In the genomic region with DNA sequence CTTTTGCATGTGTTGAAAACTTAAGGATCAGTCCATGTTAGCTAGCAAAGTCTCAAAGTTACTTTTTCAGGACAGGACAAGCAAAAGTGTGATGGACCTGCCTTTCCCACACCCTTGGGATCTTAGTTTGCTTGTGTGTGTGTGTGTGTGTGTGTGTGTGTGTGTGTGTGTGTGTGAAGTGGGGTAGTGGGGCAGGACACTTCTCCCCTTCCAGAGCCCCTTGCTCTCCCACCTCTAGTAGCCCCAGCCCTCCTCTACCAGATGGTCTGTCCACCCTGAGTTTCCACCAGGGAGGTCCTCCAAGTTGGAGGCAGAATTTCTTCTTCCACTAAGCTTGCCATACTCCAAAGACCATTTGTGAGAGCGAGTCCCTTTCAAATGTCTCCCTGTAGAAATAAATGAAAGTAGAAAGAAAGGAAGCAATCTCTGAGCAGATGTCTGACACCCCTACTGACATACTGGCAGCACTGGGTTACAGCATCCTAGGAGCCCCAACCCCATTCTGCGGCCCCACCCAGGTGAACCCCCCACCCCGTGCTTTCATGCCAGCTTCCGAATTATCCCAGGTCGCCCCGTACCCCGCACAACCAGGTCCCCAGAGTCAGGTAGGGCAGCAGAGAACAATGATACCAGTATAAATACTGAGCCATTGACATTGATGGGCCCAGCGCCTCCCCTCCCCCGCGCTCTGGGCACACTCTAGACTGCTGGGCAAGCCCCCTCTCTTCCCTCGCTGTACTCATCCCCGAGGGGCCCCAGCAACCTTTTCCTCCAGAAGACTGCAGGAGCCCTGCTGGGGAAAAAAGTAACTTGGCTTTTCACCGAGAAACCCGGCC, we compare ENCODE assay signal across 10 mouse cellular contexts. TPM values are rescaled to one million over a fixed set of nuclear protein-coding genes. Genes with fewer than 3 reads are reported as not detected.
DNase-seq lines count a peak whose midpoint lies in the region; ATAC-seq and TF ChIP-seq lines count a peak whose summit lies in the region.
"Had no signal": no experiment of that assay in that cellular context is flagged by ENCODE, and none has a peak within 500 bp of the region (broad histone marks: within the 10 kb centered on the region; RNA-seq: fewer than 3 reads in every experiment).

No protein-coding gene starts in this region.

- H3K4me1 ChIP-seq in heart, embryonic 12.5 days (replicated peaks): no peaks in the 10 kb centered on the region
- peaks cover 8% of the 10 kb centered on the region for H3K4me1 ChIP-seq in hindbrain, embryonic 12.5 days
- no peaks in the 10 kb centered on the region for H3K4me1 ChIP-seq in midbrain, embryonic 12.5 days
- no peaks in the 10 kb centered on the region for H3K4me1 ChIP-seq in lung, postnatal 0 days (ENCODE audit: insufficient read depth, low read depth, low read length)
- H3K4me1 ChIP-seq: megakaryocyte, embryonic 14.5 days had no signal

- peak; percentile 39; the same call in 1 of the 2 replicates for ATAC-seq in heart, embryonic 12.5 days (ENCODE audit: insufficient number of reproducible peaks, low FRiP score)
- peak; percentile 84 for ATAC-seq in hindbrain, embryonic 12.5 days (ENCODE audit: low FRiP score)
- peak; percentile 71 for ATAC-seq in midbrain, embryonic 12.5 days (ENCODE audit: low FRiP score, low read depth)
- ATAC-seq in megakaryocyte-erythroid progenitor cell, adult 5-6 weeks (replicated peaks; ENCODE audit: low FRiP score, low TSS enrichment, poor library complexity, severe bottlenecking): no peak
- no peak for ATAC-seq in lung, postnatal 0 days

- peak overlapping the region; percentile 69 for H3K4me2 ChIP-seq in heart, embryonic 12.5 days
- peak overlapping the region; percentile 47 for H3K4me2 ChIP-seq in hindbrain, embryonic 12.5 days (replicated peaks)
- peak overlapping the region; percentile 43 for H3K4me2 ChIP-seq in midbrain, embryonic 12.5 days (replicated peaks)
- H3K4me2 ChIP-seq in lung, postnatal 0 days (replicated peaks; ENCODE audit: low read depth, low read length): no peak overlapping the region

- no peak overlapping the region; the same call in 1 of the 2 replicates for H3K9ac ChIP-seq in heart, embryonic 12.5 days
- H3K9ac ChIP-seq in hindbrain, embryonic 12.5 days: no peak overlapping the region; the same call in 1 of the 2 replicates
- no peak overlapping the region for H3K9ac ChIP-seq in midbrain, embryonic 12.5 days (replicated peaks)
- H3K9ac ChIP-seq in lung, postnatal 0 days (replicated peaks; ENCODE audit: low read depth): no peak overlapping the region

- peak overlapping the region; percentile 34 for H3K4me3 ChIP-seq in heart, embryonic 12.5 days
- 0 out of 2 replicates have a peak overlapping the region, but pooled peaks have one; percentile 13 for H3K4me3 ChIP-seq in hindbrain, embryonic 12.5 days
- H3K4me3 ChIP-seq in midbrain, embryonic 12.5 days: peak overlapping the region; percentile 18
- no peak overlapping the region for H3K4me3 ChIP-seq in lung, postnatal 0 days (ENCODE audit: low read depth, low read length)
- H3K4me3 ChIP-seq: megakaryocyte, embryonic 14.5 days had no signal

- no peaks in the 10 kb centered on the region for H3K36me3 ChIP-seq in heart, embryonic 12.5 days
- H3K36me3 ChIP-seq in hindbrain, embryonic 12.5 days: no peaks in the 10 kb centered on the region
- H3K36me3 ChIP-seq in midbrain, embryonic 12.5 days: no peaks in the 10 kb centered on the region
- no peaks in the 10 kb centered on the region for H3K36me3 ChIP-seq in lung, postnatal 0 days (ENCODE audit: insufficient read depth, low read length)

- TF ChIP-seq EP300 in lung, postnatal 0 days (IDR thresholded peaks at IDR 0.05): no peak

- no peak overlapping the region for H3K27ac ChIP-seq in heart, embryonic 12.5 days (ENCODE audit: poor library complexity, severe bottlenecking)
- H3K27ac ChIP-seq in hindbrain, embryonic 12.5 days: no peak overlapping the region
- H3K27ac ChIP-seq in midbrain, embryonic 12.5 days (replicated peaks): no peak overlapping the region
- H3K27ac ChIP-seq in lung, postnatal 0 days (ENCODE audit: low read length): no peak overlapping the region

- no peak for DNase-seq in heart, adult 11 months
- DNase-seq in WW6 (ENCODE audit: low read depth, low spot score): peak; percentile 3
- DNase-seq in gastrocnemius, adult 8-10 months (ENCODE audit: low spot score in 2 of 2): no peak
- DNase-seq in lung, postnatal 0 days (ENCODE audit: low spot score): no peak

- no peaks in the 10 kb centered on the region for H3K9me3 ChIP-seq in heart, embryonic 12.5 days (replicated peaks)
- H3K9me3 ChIP-seq in hindbrain, embryonic 12.5 days (replicated peaks): no peaks in the 10 kb centered on the region
- no peaks in the 10 kb centered on the region for H3K9me3 ChIP-seq in midbrain, embryonic 12.5 days
- H3K9me3 ChIP-seq in lung, postnatal 0 days (ENCODE audit: low read length): no peaks in the 10 kb centered on the region

- peaks cover 5% of the 10 kb centered on the region; the same call in 1 of the 2 replicates for H3K27me3 ChIP-seq in heart, embryonic 12.5 days (replicated peaks)
- H3K27me3 ChIP-seq in hindbrain, embryonic 12.5 days: no peaks in the 10 kb centered on the region
- no peaks in the 10 kb centered on the region for H3K27me3 ChIP-seq in midbrain, embryonic 12.5 days
- no peaks in the 10 kb centered on the region for H3K27me3 ChIP-seq in lung, postnatal 0 days (replicated peaks; ENCODE audit: insufficient read depth, low read length)
- H3K27me3 ChIP-seq: megakaryocyte, embryonic 14.5 days had no signal

- no peak for TF ChIP-seq CTCF in lung, postnatal 0 days (IDR thresholded peaks at IDR 0.05)

- WGBS in heart, embryonic 12.5 days: 19% methylated on average over 14 of the region's 14 CpGs
- 21% methylated on average over 14 of the region's 14 CpGs for WGBS in hindbrain, embryonic 12.5 days
- 26% methylated on average over 14 of the region's 14 CpGs for WGBS in midbrain, embryonic 12.5 days
- WGBS in lung, postnatal 0 days: 19% methylated on average over 14 of the region's 14 CpGs

RNA-seq across cellular contexts. Expression of a gene that starts 11.7 kb away (rescaled TPM):
- polyA plus RNA-seq in heart, embryonic 12.5 days (2016; fragmentation: Nextera tagmentation; extraction: Ambion mirVana): not detected in 2 replicates
- polyA plus RNA-seq in hindbrain, embryonic 12.5 days (2016; fragmentation: Nextera tagmentation; extraction: Ambion mirVana): not detected in 2 replicates
- polyA plus RNA-seq in midbrain, embryonic 12.5 days (2016; fragmentation: Nextera tagmentation; extraction: Ambion mirVana): not detected in 2 replicates
- not detected in 2 replicates for total RNA-seq in megakaryocyte-erythroid progenitor cell, adult 5-6 weeks (2014; fragmentation: Nextera tagmentation)
- not detected in 2 replicates for total RNA-seq in megakaryocyte-erythroid progenitor cell, adult 5-6 weeks (2017)
- not detected for total RNA-seq in gastrocnemius, adult 8-10 months (2022)
- not detected in 2 replicates for polyA plus RNA-seq in lung, postnatal 0 days (2015; fragmentation: Nextera tagmentation; extraction: Ambion mirVana)
- polyA plus RNA-seq: C2C12 had no signal

RNA-seq across cellular contexts. Expression of a gene that starts 48.6 kb away (rescaled TPM):
- not detected in 2 replicates for polyA plus RNA-seq in heart, embryonic 12.5 days (2016; fragmentation: Nextera tagmentation; extraction: Ambion mirVana)
- polyA plus RNA-seq in hindbrain, embryonic 12.5 days (2016; fragmentation: Nextera tagmentation; extraction: Ambion mirVana): not detected in 2 replicates
- polyA plus RNA-seq in midbrain, embryonic 12.5 days (2016; fragmentation: Nextera tagmentation; extraction: Ambion mirVana): not detected in 2 replicates
- not detected in 2 replicates for total RNA-seq in megakaryocyte-erythroid progenitor cell, adult 5-6 weeks (2014; fragmentation: Nextera tagmentation)
- not detected in 2 replicates for total RNA-seq in megakaryocyte-erythroid progenitor cell, adult 5-6 weeks (2017)
- not detected for total RNA-seq in gastrocnemius, adult 8-10 months (2022)
- polyA plus RNA-seq in lung, postnatal 0 days (2015; fragmentation: Nextera tagmentation; extraction: Ambion mirVana): not detected in 2 replicates

Comparison
In these comparisons a context has a peak if more than half of its experiments do, and no peak if none do; other contexts are left out.
1. ATAC-seq: peak in heart, embryonic 12.5 days (single experiment), hindbrain, embryonic 12.5 days (single experiment) and midbrain, embryonic 12.5 days (single experiment); none in megakaryocyte-erythroid progenitor cell, adult 5-6 weeks (single experiment) and lung, postnatal 0 days (single experiment).